Mouse (Mus musculus) right cerebral cortex, postnatal 14 days (tissue): ENCODE results near the gene Luzp2.

ENCODE experiments used
- DNase-seq: peaks from one replicate; pipeline ENCODE4 v3.0.0; 2022

The Luzp2 gene

GRCm38 (mm10) chr7:54835372-54835851, at the start of gene Luzp2:
Luzp2 (plus strand) TSS chr7:54835498.
- peak; percentile 39 for DNase-seq

- no peak for DNase-seq
Observed at GRCm38 (mm10) chr7:54787456-54787855, 47.8 kb upstream of the Luzp2 start.

GRCm38 (mm10) chr7:54818606-54819005, 16.7 kb upstream of the Luzp2 start:
- no peak for DNase-seq

GRCm38 (mm10) chr7:54828751-54829150, 6.5 kb upstream of the Luzp2 start:
- DNase-seq = no peak

- peak; percentile 11 for DNase-seq
Observed at GRCm38 (mm10) chr7:54835911-54836352, 634 bp downstream of the Luzp2 start.

GRCm38 (mm10) chr7:54836437-54836836, 1.1 kb downstream of the Luzp2 start:
- DNase-seq = peak; percentile 7

GRCm38 (mm10) chr7:54842807-54843335, 7.6 kb downstream of the Luzp2 start:
- no peak for DNase-seq

GRCm38 (mm10) chr7:54845875-54846691, 10.8 kb downstream of the Luzp2 start:
- DNase-seq = no peak

- no peak for DNase-seq
Observed at GRCm38 (mm10) chr7:54846692-54847020, 11.4 kb downstream of the Luzp2 start.

- no peak for DNase-seq
Observed at GRCm38 (mm10) chr7:54852860-54853259, 17.6 kb downstream of the Luzp2 start.

- DNase-seq = no peak
Observed at GRCm38 (mm10) chr7:54861230-54861856, 26.0 kb downstream of the Luzp2 start.

GRCm38 (mm10) chr7:54878928-54879644, 43.8 kb downstream of the Luzp2 start:
- DNase-seq = no peak

GRCm38 (mm10) chr7:54893709-54894627, 58.7 kb downstream of the Luzp2 start:
- no peak for DNase-seq

GRCm38 (mm10) chr7:54898589-54898988, 63.3 kb downstream of the Luzp2 start:
- no peak for DNase-seq

GRCm38 (mm10) chr7:54909958-54910357, 74.7 kb downstream of the Luzp2 start:
- no peak for DNase-seq

- no peak for DNase-seq
Observed at GRCm38 (mm10) chr7:54914030-54914429, 78.7 kb downstream of the Luzp2 start.

- no peak for DNase-seq
Observed at GRCm38 (mm10) chr7:54921991-54922390, 86.7 kb downstream of the Luzp2 start.

GRCm38 (mm10) chr7:54956759-54957158, 121.5 kb downstream of the Luzp2 start:
- DNase-seq = no peak

GRCm38 (mm10) chr7:54962678-54963077, 127.4 kb downstream of the Luzp2 start:
- no peak for DNase-seq

GRCm38 (mm10) chr7:54977372-54977771, 142.1 kb downstream of the Luzp2 start:
- no peak for DNase-seq

- no peak for DNase-seq
Observed at GRCm38 (mm10) chr7:54980585-54980984, 145.3 kb downstream of the Luzp2 start.

- no peak for DNase-seq
Observed at GRCm38 (mm10) chr7:55000397-55000796, 165.1 kb downstream of the Luzp2 start.
